Mouse (Mus musculus) Muller cell, postnatal 12 days (primary cell): ENCODE results near the gene Atg7.

Experiments
- DNase-seq: peaks from one replicate; pipeline ENCODE4 v3.0.0-alpha.2; 2015; ENCODE audit errors: inconsistent ontology term

The Atg7 gene

DNA sequence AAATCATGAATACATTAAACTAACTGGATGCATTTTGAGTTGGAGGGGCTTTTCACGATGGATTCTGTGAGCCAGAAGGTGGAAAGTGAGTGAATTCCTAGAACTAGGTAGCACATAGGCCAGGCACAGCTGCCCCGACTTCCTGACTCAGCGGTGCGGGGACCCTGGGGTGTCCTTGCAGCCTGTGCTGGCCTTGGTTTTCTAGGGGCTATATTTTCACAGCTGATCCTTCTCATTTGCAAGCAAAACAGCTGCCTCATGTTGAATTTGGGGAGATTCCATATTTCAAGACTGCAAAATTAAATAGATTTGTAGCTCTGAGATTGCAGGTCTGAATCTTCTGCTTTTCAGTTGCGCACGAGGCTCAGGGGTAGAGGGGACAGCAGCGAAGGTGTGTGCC lies 139.6 kb downstream of the Atg7 start:
- no peak for DNase-seq

GRCm38 (mm10) chr6:114786461-114786860 lies 143.6 kb downstream of the Atg7 start:
- no peak for DNase-seq

DNA sequence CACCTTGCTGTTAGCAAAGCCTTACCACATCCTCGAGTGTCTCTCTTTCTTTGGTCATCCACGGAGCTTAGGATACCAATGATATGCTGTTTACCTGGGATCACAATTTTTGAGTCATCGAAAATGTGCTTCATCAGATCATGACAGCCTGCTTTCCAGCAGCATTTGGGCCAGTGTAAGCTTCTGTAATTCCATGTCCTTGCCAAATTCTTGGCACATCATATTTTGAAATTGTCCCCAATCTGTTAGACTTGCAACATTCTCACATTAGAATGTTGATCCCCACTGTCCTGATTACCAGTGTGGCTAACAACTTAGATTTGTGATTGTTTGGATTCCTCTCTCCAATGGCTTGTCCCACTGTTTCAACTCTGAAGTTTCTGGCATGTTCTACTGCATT lies 144.7 kb downstream of the Atg7 start:
- peak; percentile 48 for DNase-seq

GRCm38 (mm10) chr6:114788663-114789062 lies 145.8 kb downstream of the Atg7 start:
- no peak for DNase-seq

DNA sequence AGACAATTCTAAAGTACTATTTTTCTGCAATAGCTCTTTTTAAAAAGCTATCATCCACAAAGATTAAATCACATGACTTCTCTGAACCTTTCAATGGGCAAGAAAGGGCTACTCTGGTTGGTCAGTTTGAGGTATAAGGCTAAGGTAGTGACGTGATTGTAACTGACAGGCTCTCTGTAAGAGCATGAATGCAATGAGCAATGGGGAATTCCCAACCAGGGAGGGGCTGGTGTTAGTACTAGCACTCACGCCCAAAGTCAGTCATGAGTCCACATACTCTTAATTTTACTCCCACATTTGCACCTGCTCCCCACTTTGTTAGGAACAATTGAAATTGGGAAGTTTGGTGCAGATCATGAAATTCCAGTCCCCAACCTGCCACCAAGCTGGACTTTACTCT lies 147.2 kb downstream of the Atg7 start:
- DNase-seq: peak; percentile 79

DNA sequence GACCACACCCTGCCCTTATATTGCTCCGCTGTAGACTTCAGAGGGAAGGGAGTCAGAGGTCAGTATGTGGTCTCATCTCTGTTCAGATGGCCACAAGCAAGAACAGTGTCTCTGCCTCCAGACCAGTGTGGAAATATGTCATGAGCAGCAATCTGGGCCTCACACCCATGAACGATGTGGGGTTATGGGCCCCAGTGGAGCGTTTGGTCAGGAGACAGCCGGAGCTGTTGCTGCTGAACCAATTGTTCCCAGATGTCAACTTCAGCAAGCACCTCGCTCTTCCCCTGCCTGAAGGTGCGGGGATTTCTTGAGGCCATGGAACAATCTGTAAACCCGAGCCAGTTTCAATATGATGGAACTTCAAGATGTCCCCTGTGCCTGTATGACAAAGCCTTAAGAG lies 148.0 kb downstream of the Atg7 start:
- no peak for DNase-seq

- no peak for DNase-seq
Measured at GRCm38 (mm10) chr6:114791846-114792245, 148.9 kb downstream of the Atg7 start.

DNA sequence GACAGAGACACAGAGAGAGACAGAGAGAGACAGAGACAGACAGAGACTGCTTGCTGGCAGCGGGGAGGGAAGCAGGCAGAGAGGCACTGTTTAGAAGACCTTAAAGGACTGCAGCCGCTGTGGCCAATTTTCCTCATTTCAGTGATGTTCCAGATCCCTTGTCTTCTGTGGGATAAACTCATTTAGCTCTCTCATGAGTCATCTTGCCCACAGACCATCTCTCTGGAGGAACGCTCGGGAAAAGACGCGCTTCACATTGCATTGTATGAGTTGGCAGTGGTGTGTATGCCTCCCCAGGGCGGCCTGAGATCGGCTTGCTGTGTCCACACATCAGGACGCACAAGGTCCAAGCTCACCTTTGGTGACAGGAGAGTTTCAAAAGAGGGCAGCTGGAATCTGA lies 151.8 kb downstream of the Atg7 start:
- DNase-seq: no peak

DNA sequence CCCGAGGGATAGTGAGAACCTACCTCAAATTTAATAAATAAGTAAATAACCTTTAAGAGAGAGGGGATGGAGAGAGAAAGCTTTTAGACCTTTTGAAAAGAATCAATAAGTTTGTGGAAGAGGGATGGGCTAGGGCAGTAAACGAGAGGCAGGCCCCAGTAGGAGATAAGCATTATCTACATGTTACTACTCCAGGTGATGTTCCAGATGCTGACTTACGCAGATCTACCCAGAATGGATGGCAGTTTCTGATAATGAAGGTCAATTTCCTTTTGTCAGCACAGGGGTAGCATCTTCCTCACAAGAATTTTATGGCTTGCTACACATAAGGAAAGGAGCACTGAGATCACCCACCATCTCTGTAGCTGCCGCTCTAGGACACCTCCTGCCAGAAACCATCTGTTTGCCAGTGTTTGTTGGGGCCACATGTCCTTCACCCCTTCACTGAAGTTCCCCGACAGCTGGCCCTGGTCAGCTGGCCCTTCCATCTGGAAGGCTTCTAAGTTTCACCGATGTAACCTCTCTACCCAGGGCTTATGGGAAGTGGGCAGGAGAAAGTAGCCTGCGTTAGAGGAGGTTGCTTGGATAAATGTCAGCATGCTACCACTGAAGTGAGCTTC lies 152.9 kb downstream of the Atg7 start:
- DNase-seq: no peak

DNA sequence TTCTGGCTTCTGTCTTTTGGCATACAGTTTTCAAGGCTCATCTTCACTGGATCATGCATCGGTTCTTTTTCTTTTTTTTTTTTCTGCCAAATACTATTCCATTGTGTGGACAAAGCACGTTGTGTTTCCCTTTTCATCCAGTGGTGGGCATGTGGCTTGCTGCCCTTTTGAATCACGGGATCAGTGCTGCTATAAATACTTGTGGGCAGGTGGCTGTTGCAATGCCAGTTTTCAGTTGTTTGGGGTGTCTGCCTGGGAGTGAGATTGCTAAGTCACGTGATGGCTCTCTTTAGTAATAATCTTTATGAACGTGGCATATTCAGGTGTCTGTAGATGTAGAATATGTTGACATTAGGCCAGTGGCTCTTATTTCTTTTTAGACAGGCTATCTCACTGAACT lies 155.0 kb downstream of the Atg7 start:
- no peak for DNase-seq

DNA sequence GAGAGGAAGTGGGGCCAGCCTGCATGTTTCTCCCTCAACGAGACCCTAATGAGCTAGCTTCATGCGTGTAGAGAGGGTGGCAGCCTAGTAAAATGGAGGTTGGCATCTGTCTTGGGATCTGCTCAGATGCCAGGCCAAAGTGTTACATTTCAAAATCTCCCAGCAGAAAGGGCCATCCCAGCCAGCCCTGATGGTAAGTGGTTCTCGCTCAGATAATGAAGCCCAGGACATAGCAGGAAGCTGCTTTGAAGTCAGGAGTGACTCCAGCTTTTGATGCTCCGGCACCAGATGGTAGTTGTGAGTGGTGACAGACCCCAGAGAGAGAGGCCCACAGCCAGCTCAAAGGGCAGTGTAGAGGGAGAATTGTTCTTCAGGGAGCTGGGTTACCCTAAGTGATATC lies 155.8 kb downstream of the Atg7 start:
- DNase-seq: no peak

DNA sequence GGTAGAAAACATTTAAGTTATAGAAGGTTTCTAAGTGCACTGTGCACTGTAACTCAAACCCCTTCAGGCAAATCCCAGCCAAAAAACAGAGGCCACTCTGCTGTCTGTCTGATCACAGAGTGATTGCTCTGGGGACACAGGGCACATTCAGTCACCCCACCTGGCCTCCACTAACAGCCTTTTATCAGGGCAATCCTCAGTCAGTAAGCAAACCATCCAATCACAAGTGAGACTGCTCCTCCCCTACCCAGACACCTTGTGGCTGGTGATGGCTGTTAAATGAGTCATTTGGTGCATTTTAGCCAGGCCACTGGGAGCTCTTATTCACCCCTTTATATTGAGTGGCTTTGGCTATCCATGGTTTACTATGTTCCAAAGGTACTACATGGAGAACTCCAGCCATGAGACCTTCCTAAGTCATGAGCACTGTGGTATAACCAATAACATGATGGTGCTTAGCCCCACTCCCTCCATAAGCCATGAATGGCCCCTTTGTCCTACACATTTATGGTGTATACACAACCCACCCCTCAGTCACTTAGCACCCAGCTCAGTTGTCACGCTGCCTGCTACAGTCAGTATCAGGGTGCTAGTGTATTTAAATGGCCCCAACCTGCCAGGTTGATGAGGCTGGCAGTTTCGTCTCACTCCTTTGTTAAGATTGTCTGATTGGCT lies 157.5 kb downstream of the Atg7 start:
- DNase-seq: no peak

DNA sequence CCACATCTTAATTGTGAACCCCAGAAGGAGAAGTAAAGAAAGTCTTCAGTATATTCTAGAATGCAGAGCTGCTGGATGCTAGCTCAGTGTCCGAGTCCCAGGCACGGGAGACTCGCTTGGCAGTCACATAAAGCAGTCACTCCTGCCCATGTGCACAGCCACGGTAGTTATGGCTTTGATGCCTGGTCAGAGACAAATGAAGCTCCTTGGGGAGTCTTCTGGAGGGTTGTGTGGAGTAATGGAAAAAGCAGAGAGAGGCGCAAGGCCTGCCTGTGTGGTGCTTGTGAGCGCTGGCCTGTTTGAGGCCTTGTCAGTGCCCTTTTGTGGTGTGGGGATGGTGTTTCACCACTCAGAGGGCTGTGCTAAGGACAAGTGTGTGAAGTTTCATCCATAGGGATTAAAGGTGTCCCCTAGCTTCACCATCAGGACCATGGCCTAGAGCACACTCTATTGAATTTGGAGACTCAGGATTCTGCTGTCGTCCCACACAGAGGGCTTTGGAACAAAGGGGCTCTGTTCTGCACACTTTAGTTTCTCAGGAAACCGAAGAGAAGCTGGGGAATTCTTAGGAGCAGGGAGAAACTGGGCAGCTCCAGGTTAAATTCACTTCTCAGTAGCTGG lies 161.1 kb downstream of the Atg7 start:
- no peak for DNase-seq

- no peak for DNase-seq
Measured at GRCm38 (mm10) chr6:114804866-114805265, 162.0 kb downstream of the Atg7 start.

GRCm38 (mm10) chr6:114805927-114806326 lies 163.0 kb downstream of the Atg7 start:
- DNase-seq: no peak

DNA sequence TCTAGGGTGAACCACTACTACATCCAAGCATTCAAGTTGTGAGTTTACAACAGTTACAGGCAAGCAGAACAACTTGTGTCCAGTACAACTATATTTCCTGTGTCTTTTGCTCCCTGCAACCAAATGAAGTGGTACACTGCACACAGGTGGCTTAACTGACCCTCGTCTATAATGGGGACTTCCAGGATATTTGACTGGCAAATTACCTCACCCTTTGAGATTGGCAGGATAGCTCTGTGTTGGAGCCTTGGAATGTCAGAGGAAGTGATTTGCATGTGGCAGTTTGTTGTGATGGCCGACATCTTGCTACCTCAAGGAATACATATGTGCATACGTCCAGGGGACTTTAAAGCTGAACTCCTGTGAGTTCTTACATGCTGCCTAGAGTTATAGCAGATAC lies 164.6 kb downstream of the Atg7 start:
- DNase-seq: no peak

- DNase-seq: no peak
Measured at GRCm38 (mm10) chr6:114808654-114809430, 165.9 kb downstream of the Atg7 start.

GRCm38 (mm10) chr6:114809431-114809811 lies 166.5 kb downstream of the Atg7 start:
- DNase-seq: no peak

GRCm38 (mm10) chr6:114812322-114812721 lies 169.4 kb downstream of the Atg7 start:
- DNase-seq: no peak

DNA sequence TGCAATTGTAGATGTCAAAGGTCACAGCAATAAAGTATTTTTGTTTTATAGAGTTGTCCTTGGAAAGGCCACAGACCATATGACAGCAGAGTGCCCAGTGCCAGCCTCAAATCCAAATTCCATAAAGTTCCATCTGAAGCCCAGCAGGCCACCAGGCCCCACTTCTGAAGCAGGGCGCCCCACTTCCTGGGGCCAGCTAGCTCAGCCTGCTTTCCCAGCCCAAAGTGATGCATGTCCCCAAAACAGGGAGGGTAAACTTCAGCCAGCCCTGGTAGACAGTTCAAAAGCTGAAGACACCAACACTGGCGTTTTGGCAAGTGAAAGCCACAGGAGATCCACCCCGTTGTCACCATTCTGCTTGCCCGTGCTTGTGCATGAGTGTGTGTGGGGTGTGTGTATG lies 169.9 kb downstream of the Atg7 start:
- DNase-seq: no peak

DNA sequence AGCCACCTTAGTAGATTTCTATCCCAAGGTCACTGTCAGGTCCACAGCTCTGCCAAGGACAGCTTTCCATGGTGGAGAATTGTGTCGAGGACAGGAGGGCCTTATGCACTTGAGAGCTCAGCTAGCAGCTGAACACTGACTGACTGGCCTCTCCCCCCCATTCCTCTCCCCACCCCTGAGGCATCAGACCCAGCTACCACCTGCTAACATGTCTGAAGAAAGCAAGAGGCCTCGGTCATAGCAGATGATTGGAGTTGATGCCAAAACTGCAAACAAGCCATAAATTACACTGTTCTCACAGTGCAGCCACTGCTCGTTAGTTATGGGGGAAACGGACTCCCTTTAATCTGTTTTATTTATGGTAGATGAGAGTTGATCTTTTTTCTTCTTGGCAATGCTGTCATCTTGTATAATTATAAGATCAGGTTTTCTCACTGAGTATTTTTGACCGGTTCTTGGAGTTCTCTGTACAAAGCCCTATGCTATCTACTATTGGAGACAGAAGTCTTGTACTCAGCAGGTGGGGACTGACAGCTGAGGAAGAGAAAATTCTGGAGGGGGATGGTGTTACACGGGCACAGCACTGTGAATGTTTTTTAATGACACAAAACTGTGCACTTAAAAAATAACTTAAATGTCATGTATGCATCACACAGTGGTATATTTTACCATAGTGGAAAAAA lies 171.4 kb downstream of the Atg7 start:
- peak; percentile 50 for DNase-seq
